Mouse (Mus musculus): ENCODE measurements around the gene Zscan5b. TPM values are rescaled to one million over a fixed set of nuclear protein-coding genes. Genes with fewer than 3 reads are reported as not detected.
"Not testable (repeated sequence)": the region's sequence is repeated elsewhere in the genome, so short reads cannot be mapped to it uniquely, and the experiment has no call there.

Gene Zscan5b
- not detected in 2 replicates for polyA plus RNA-seq (2015; fragmentation: Nextera tagmentation; extraction: Ambion mirVana)

DNA sequence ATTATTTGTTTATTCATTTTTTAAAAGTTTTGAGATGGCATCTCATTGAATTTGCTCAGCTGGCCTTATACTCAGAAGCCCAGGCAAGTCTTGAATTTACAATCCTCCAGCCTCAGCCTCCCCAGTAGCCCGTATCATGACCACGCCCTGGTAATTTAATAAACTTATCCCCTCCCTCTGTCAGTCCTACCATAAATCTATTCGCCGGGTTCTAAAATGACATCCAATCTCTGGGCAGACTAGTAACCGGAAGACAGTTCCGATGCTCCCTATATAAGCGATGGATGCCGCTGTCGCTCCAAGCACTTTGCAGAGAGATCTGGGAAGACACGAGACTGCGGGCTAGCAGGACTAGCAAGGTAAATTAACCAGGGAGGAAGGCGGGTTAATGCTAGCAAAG is at the start of gene Zscan5b:
Gene Zscan5b (plus strand): TSS at position 301 of the 400 bp plus-strand sequence.
- H3K9ac ChIP-seq, result no peak within 1 kb of the TSS
- no peaks in the 10 kb centered on the region for H3K36me3 ChIP-seq (replicated peaks)
- no peaks in the 10 kb centered on the region for H3K9me3 ChIP-seq
- no peak within 1 kb of the TSS for H3K4me3 ChIP-seq
- 96% methylated on average over 12 of the region's 12 CpGs for WGBS
- no peak for ATAC-seq (replicated peaks)
- no peaks in the 10 kb centered on the region for H3K4me1 ChIP-seq
- H3K4me2 ChIP-seq, result no peak within 1 kb of the TSS
- H3K27ac ChIP-seq, result no peak within 1 kb of the TSS
- no peaks in the 10 kb centered on the region for H3K27me3 ChIP-seq (replicated peaks)

DNA sequence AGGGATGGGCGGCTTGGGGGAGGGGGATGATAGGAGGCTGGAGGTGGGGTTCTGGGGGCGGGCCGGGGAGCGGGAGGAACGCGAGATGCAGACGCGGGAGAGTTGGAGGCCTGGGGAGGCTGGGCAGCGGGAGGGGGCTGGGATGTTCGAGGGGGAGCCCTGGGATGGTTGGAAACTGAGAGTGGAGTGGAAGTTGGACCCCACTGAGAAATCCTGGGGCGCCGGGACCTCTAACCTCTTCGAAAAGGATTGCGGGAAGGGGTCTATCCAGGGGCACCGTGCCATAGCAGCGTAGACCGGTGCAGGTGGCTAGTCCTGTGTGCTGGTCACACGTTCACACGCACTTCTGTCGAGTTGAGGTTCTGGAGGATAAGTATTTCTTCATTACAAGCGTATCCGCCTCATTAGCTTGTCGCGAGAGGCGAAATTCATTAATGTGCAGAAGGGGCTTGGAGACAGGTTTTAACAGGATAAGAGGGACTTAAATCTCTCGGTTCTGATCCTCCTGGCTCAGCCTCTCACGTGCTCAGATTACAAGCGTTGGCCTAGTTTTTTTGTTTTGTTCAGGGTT is 49.3 kb upstream of the Zscan5b start:
- peak; percentile 54 for ATAC-seq (replicated peaks)
- under 1% methylated on average over 27 of the region's 28 CpGs for WGBS
- peak overlapping the region; percentile 75 for H3K27ac ChIP-seq
- H3K27me3 ChIP-seq (replicated peaks), result no peaks in the 10 kb centered on the region
- peak overlapping the region; percentile 78 for H3K4me3 ChIP-seq
- H3K4me1 ChIP-seq, result peaks cover 25% of the 10 kb centered on the region
- peak overlapping the region; percentile 81 for H3K4me2 ChIP-seq
- no peaks in the 10 kb centered on the region for H3K36me3 ChIP-seq (replicated peaks)
- peak overlapping the region; percentile 74 for H3K9ac ChIP-seq
- H3K9me3 ChIP-seq, result no peaks in the 10 kb centered on the region

DNA sequence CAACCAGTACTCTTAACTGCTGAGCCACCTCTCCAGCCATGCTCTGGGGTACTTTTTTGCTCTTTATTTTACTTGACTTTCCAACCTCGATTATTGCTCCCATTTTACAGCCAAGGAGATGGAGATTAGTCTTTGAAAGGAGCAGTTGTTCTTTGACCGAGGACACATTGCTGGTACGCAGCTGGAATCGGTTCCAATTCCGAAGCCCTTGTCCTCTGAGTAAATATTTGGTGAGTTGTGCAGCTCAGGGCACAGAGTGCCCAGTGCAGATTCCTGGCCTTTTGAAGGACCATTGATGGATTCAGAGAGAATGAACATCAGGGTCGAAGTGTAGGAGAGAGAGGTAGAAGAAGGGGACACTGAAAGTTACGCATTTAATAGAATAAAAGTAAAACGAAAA is 48.2 kb upstream of the Zscan5b start:
- 0 out of 2 replicates have a peak overlapping the region, but pooled peaks have one; percentile 78 for H3K4me3 ChIP-seq
- WGBS, result 92% methylated on average over 8 of the region's 8 CpGs
- H3K27me3 ChIP-seq (replicated peaks), result no peaks in the 10 kb centered on the region
- H3K9me3 ChIP-seq, result no peaks in the 10 kb centered on the region
- no peak overlapping the region for H3K9ac ChIP-seq
- peak overlapping the region; percentile 81; the same call in 1 of the 2 replicates for H3K4me2 ChIP-seq
- 0 out of 2 replicates have a peak, but pooled peaks cover under 1% of the 10 kb centered on the region for H3K36me3 ChIP-seq (replicated peaks)
- peaks cover 25% of the 10 kb centered on the region for H3K4me1 ChIP-seq
- H3K27ac ChIP-seq, result no peak overlapping the region
- ATAC-seq (replicated peaks), result no peak

- H3K27ac ChIP-seq; H3K9ac ChIP-seq; H3K9me3 ChIP-seq; H3K27me3 ChIP-seq (replicated peaks); ATAC-seq (replicated peaks); H3K4me2 ChIP-seq; H3K4me3 ChIP-seq; H3K36me3 ChIP-seq (replicated peaks): not testable (repeated sequence)
- WGBS, result 87% methylated on average over 9 of the region's 9 CpGs
- H3K4me1 ChIP-seq, result peaks cover 25% of the 10 kb centered on the region
These were observed 47.6 kb upstream of the Zscan5b start for GRCm38 (mm10) chr7:6174365-6174987.

- ATAC-seq (replicated peaks), result no peak
- H3K4me1 ChIP-seq, result peaks cover 6% of the 10 kb centered on the region; the same call in 1 of the 2 replicates
- peaks cover 4% of the 10 kb centered on the region; the same call in 1 of the 2 replicates for H3K36me3 ChIP-seq (replicated peaks)
- H3K9ac ChIP-seq, result no peak overlapping the region
- H3K27me3 ChIP-seq (replicated peaks), result no peaks in the 10 kb centered on the region
- H3K9me3 ChIP-seq, result no peaks in the 10 kb centered on the region
- H3K4me2 ChIP-seq, result no peak overlapping the region
- no peak overlapping the region for H3K27ac ChIP-seq
- no peak overlapping the region for H3K4me3 ChIP-seq
These were observed 43.1 kb upstream of the Zscan5b start for GRCm38 (mm10) chr7:6179013-6179412.

DNA sequence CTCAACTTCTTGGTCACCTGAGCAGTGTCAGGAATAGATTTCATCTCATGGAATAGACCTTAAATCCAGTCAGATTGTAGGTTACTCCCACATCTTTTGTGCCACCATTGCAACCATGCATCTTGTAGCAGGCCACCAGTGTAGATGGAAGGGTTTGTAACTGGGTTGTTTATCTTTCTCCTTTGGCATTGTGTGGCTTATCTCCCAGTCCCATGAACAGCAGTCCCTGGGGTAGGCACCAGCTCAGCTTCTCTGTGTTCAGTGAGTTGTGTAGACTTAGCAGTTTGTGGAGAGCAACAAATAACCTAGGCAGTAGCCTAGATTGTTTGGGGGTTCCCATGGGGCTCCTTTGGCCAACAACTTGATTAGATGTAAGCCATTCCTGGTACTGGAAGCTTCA is 39.2 kb upstream of the Zscan5b start:
- no peak for ATAC-seq (replicated peaks)
- Histone ChIP-seq H3K4me3 (no peak overlapping the region), H3K9me3 (no peaks in the 10 kb centered on the region), H3K27ac (no peak overlapping the region), H3K9ac (no peak overlapping the region), H3K4me2 (no peak overlapping the region), H3K27me3 (replicated peaks) (no peaks in the 10 kb centered on the region), H3K36me3 (replicated peaks) (peaks cover 31% of the 10 kb centered on the region), H3K4me1 (no peaks in the 10 kb centered on the region)

- Histone ChIP-seq H3K9me3 (no peaks in the 10 kb centered on the region), H3K36me3 (replicated peaks) (peaks cover 41% of the 10 kb centered on the region), H3K27me3 (replicated peaks) (no peaks in the 10 kb centered on the region), H3K27ac (no peak overlapping the region), H3K4me3 (no peak overlapping the region), H3K4me1 (no peaks in the 10 kb centered on the region), H3K4me2 (no peak overlapping the region), H3K9ac (no peak overlapping the region)
- ATAC-seq (replicated peaks), result no peak
- WGBS, result 94% methylated on average over 19 of the region's 19 CpGs
These were observed 38.3 kb upstream of the Zscan5b start for GRCm38 (mm10) chr7:6183802-6184201.

DNA sequence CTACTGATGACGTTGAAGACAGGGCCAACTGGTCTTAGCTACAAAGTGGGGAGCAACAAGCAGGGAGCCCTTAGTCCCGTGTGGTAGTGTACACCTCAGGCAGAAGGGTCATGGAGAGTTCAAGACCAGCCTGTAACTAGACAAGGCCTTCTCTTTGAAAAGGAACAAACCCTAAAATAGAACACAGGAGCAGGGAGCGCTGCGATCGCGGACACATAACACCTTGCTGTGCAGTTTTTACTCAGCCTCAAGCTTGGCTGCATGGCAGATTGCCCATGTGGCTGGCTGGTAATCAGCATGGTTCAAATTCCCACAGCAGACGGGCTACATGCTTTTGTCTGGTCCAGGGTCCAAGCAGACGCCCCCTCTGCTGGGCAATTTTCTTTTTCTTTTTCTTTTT is 37.6 kb upstream of the Zscan5b start:
- Histone ChIP-seq H3K9ac (no peak overlapping the region), H3K4me3 (no peak overlapping the region), H3K9me3 (no peaks in the 10 kb centered on the region), H3K27me3 (replicated peaks) (no peaks in the 10 kb centered on the region), H3K4me2 (no peak overlapping the region), H3K4me1 (no peaks in the 10 kb centered on the region), H3K36me3 (replicated peaks) (peaks cover 45% of the 10 kb centered on the region), H3K27ac (no peak overlapping the region)
- 92% methylated on average over 8 of the region's 8 CpGs for WGBS
- no peak for ATAC-seq (replicated peaks)

- ATAC-seq (replicated peaks), result no peak
- Histone ChIP-seq H3K27me3 (replicated peaks) (no peaks in the 10 kb centered on the region), H3K9ac (no peak overlapping the region), H3K4me3 (no peak overlapping the region), H3K27ac (no peak overlapping the region), H3K4me1 (no peaks in the 10 kb centered on the region), H3K4me2 (no peak overlapping the region), H3K36me3 (replicated peaks) (peaks cover 53% of the 10 kb centered on the region), H3K9me3 (no peaks in the 10 kb centered on the region)
- WGBS, result 100% methylated on average over 1 of the region's 1 CpGs
These were observed 36.7 kb upstream of the Zscan5b start for GRCm38 (mm10) chr7:6185391-6185790.

DNA sequence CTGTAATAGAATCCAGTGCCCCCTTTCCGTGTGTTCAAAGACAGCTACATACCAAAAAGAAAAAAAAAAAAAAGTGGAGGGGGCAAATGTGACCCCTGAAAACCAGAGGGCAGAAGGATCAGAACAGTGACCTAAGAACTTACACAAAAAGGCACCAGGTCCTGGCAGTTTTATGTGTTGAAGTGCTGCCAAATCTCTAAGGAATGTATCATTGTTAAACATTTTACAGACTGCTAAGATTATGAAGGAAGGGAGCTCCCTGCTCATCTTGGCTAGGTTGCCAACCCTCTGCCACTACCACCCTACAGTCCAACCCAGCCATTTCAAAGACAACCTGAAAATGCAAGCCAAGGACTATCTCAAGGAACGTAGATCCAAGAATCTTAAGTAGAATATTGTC is 35.9 kb upstream of the Zscan5b start:
- Histone ChIP-seq H3K9me3 (no peaks in the 10 kb centered on the region), H3K4me3 (no peak overlapping the region), H3K27me3 (replicated peaks) (no peaks in the 10 kb centered on the region), H3K4me2 (no peak overlapping the region), H3K4me1 (no peaks in the 10 kb centered on the region), H3K36me3 (replicated peaks) (peaks cover 56% of the 10 kb centered on the region), H3K9ac (no peak overlapping the region), H3K27ac (no peak overlapping the region)
- WGBS, result 96% methylated on average over 2 of the region's 2 CpGs
- ATAC-seq (replicated peaks), result no peak

GRCm38 (mm10) chr7:6186756-6187155 is 35.3 kb upstream of the Zscan5b start:
- 76% methylated on average over 2 of the region's 2 CpGs for WGBS
- Histone ChIP-seq H3K4me2 (no peak overlapping the region), H3K27ac (no peak overlapping the region), H3K36me3 (replicated peaks) (peaks cover 56% of the 10 kb centered on the region), H3K9ac (no peak overlapping the region), H3K4me3 (no peak overlapping the region), H3K27me3 (replicated peaks) (no peaks in the 10 kb centered on the region), H3K9me3 (no peaks in the 10 kb centered on the region), H3K4me1 (no peaks in the 10 kb centered on the region)
- no peak for ATAC-seq (replicated peaks)

- Histone ChIP-seq H3K4me3 (no peak overlapping the region), H3K36me3 (replicated peaks) (peaks cover 50% of the 10 kb centered on the region), H3K27me3 (replicated peaks) (no peaks in the 10 kb centered on the region), H3K4me1 (no peaks in the 10 kb centered on the region; the same call in 1 of the 2 replicates), H3K4me2 (no peak overlapping the region), H3K27ac (no peak overlapping the region), H3K9ac (no peak overlapping the region), H3K9me3 (no peaks in the 10 kb centered on the region)
- 49% methylated on average over 45 of the region's 45 CpGs for WGBS
- no peak for ATAC-seq (replicated peaks)
These were observed 32.5 kb upstream of the Zscan5b start for GRCm38 (mm10) chr7:6189542-6189941.

- no peak overlapping the region for H3K27ac ChIP-seq
- H3K4me3 ChIP-seq, result no peak overlapping the region
- WGBS, result 49% methylated on average over 3 of the region's 3 CpGs
- no peaks in the 10 kb centered on the region for H3K9me3 ChIP-seq
- H3K9ac ChIP-seq, result no peak overlapping the region
- ATAC-seq (replicated peaks), result 0 out of 2 replicates have a peak, but pooled peaks have one; percentile 21
- H3K4me1 ChIP-seq, result no peaks in the 10 kb centered on the region; the same call in 1 of the 2 replicates
- no peak overlapping the region for H3K4me2 ChIP-seq
- H3K36me3 ChIP-seq (replicated peaks), result peaks cover 35% of the 10 kb centered on the region
- H3K27me3 ChIP-seq (replicated peaks), result no peaks in the 10 kb centered on the region
These were observed 30.7 kb upstream of the Zscan5b start for GRCm38 (mm10) chr7:6191376-6191775.

Data from midbrain, embryonic 15.5 days (tissue).